In genomic region chr6:31927181-31927580, GRCm38 (mm10) we compare ENCODE assay signal across 7 mouse cellular contexts.
A peak's percentile ranks its signal among the peaks of the same experiment; 100 is the strongest.
DNase-seq lines count a peak whose midpoint lies in the region.

No protein-coding gene starts in this region.

- peak; percentile 10 for DNase-seq in ovary, adult 18-20 months (ENCODE audit: low spot score)
- DNase-seq in ovary, postnatal 14 days (ENCODE audit: low spot score), result no peak
- DNase-seq in adrenal gland, adult 8-10 months, result peak; percentile 79
- DNase-seq in cerebellum, postnatal 36 days, result peak; percentile 72 to 77
- peak; percentile 7 for DNase-seq in lung, postnatal 36 days
- DNase-seq in spleen, postnatal 14 days (ENCODE audit: low spot score in 2 of 2), result no peak
- DNase-seq in liver, result no peak

Comparison
In these comparisons a context has a peak if more than half of its experiments do, and no peak if none do; other contexts are left out.
1. DNase-seq: peak in ovary, adult 18-20 months (single experiment), adrenal gland, adult 8-10 months (single experiment), cerebellum, postnatal 36 days (2 of 2) and lung, postnatal 36 days (single experiment); none in ovary, postnatal 14 days (single experiment), spleen, postnatal 14 days (0 of 2) and liver (single experiment).